Mouse (Mus musculus): ENCODE results near the gene Acer3.

Acer3 gene

DNA sequence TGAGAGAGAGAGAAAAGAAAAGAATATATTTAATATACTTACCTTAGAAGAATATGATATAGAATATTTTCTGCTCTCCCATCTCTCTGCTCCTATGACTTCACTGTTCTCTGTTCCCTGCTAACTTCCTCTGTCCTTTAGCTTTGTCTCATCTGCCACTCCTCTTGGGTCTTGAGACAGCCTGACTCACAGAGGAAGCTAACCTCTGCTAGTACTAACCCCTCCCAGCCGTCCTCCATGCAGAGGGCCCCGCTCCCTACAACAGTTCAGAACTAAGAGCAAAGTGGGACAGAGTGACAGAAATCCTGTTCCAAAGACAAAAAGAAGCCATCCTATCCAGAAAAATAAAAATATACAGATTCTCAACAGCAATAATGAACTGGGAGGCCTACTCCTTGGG is at the start of gene Acer3:
Gene Acer3 (minus strand): TSS at position 126 of the 400 bp plus-strand sequence.
- no peak for DNase-seq (ENCODE audit: low spot score)

DNA sequence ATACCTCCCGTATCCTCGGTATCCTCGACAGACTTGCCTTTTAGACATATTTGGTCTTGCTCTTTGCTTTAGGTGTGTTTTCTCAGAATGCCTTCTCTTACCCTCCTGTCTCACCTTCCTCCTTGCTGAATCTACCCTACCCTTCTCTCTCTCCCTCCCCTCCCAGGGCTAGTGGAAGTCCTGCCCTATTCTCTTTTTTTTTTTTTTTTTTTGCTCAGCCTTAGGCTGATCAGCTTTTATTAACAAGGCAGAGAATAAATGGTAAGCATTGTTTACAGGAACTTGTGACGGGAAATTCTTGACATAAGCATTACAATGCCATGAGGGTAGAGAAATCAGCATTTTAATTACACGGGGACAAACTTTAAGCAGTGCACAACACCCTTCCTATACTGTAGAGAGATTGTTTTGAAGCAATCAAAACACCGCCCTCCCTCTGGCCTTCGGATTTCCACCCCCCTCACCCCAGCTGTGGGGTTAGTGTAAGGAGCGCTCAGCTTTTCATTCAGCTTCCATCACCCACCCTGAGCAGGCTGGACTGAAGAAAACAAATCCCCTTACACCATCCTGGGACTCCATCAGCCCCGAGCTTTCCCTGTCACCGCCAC is 48.9 kb upstream of the Acer3 start:
- no peak for DNase-seq (ENCODE audit: low spot score)

DNA sequence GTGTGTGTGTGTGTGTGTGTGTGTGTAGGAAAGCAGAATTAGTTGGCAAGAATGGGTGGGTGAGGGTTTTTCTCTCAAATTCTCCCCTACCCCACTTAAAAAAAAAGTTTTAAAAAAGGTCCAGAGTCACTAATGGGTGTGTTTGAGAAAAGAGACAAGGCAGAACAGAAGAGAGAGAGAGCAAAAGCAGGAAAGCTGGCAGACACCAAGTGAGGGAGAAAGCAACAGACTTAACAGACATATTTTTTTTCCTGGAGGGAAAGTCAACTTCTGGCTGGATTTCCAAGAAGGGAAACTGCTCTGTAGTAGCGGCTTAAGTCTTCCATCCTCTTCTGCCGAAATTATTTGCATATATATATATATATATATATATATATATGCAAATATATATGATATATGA is 40.7 kb upstream of the Acer3 start:
- no peak for DNase-seq (ENCODE audit: low spot score)

GRCm38 (mm10) chr7:98361063-98361652 is 40.1 kb upstream of the Acer3 start, which contains the start of gene Tsku:
Gene Tsku (minus strand): TSS chr7:98361328.
- peak; percentile 93 for DNase-seq (ENCODE audit: low spot score)

- DNase-seq (ENCODE audit: low spot score) = no peak
Observed at GRCm38 (mm10) chr7:98360621-98360990, 39.6 kb upstream of the Acer3 start.

DNA sequence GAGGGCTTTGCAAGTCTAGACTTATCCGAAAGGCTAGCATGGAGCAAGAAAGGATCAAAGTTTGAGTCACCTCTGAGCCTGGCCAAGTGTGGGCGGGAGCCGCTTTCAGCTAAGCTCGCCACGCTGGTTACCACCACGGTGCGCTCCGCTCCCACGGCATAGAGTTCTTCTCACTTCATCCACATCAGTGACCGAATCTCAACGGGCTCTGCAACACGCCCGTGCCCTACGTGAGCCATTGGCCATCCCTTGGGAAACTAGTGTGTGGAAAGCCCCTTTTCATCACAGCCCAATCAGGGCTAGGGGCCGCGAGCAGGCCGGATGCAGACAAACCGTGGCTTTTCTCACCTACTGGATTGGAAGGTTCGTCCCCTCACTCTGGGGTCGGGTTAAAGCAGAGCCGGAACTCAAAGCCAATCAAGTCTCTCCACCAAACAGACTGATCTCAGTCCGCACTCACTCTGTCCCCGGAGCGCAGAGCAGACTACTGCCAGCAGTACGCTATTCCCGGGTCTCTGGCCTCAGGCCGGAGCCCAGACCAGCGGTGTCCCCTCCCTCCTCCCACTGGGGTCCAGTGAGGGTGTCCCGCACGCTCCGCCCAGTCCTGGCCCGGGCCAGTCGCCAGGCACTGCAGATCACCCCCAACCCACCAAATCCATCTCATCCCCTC is 39.1 kb upstream of the Acer3 start:
- no peak for DNase-seq (ENCODE audit: low spot score)

DNA sequence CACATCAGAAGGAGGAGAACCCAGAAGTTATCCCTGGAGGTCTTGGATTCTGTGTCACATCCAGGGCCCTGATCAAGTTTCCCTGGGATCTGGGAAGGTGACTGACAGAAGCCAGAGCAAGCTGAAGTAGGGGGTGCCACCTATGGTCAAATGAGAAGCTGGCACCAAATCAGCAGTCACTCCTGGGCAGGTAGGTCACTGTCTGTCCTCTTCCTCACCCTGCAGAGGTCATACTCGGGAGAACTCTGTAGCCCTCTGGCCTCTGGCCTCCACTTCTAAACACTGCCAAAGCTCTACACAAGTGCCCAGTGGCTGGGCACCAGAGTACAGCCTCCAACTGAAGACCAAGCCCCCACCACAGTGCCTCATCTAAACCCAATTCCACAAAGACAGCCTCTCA is 37.0 kb upstream of the Acer3 start:
- DNase-seq (ENCODE audit: low spot score) = no peak

GRCm38 (mm10) chr7:98357324-98357723 is 36.3 kb upstream of the Acer3 start:
- DNase-seq (ENCODE audit: low spot score) = no peak

DNA sequence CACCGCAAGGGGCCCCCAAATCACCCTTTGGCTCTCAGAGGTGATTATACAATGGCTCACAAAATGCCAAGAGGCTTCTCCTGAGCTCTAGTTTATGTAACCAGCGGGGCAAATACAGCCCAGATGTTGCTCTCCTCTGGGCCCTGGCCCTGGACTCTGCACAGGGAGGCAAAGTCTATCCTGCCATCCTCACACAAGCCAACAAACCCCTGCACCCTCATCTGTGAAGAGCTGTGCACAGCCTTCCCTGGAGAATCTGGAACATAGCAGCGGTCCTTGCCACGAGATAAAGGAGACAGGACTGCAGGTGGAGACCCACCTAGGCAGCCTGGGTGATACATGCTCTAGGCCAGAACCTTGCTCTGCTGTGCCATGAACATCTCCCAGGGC is 33.9 kb upstream of the Acer3 start:
- no peak for DNase-seq (ENCODE audit: low spot score)

GRCm38 (mm10) chr7:98354160-98354920 is 33.3 kb upstream of the Acer3 start:
- DNase-seq (ENCODE audit: low spot score) = no peak

DNA sequence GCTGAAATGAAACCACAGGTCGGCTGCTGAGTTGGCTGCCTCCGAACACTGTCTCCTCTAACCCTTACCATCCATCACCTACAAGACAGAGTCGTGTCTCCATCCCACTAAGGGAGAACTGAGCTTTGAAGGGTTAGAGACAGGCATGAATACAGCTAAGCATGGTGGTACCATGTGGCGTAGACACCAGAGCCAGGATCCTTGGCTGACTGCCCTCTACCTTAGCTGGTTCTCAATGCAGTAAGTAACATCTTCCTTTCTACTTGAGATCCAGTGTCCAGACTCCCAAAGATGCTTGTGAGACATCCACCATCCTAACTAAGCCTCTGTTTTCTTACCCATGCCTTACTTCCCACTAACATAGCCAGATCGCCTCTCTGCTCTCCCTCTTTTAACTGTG is 32.6 kb upstream of the Acer3 start:
- DNase-seq (ENCODE audit: low spot score) = no peak

GRCm38 (mm10) chr7:98351523-98351922 is 30.5 kb upstream of the Acer3 start:
- DNase-seq (ENCODE audit: low spot score) = no peak

GRCm38 (mm10) chr7:98349821-98350220 is 28.8 kb upstream of the Acer3 start:
- no peak for DNase-seq (ENCODE audit: low spot score)

DNA sequence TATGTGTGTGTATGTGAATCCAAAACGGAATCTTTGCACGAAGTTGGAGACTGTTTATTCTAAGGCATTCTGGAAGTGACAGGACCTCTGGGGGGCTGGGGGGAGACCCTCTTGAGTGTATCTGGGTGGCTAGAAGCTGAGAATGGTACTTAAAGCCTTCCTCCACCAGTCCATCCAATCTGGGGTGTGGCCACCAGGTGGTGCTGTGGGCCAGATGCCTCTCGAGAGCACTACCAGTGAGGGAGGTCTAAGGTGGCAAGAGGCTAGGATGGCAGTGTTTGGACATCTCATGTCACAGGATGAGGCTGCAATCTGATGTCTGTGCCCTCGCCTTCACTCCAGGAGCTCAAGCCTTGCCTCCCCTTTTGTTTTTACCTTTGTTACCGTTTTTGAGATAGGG is 28.1 kb upstream of the Acer3 start:
- DNase-seq (ENCODE audit: low spot score) = peak; percentile 54

DNA sequence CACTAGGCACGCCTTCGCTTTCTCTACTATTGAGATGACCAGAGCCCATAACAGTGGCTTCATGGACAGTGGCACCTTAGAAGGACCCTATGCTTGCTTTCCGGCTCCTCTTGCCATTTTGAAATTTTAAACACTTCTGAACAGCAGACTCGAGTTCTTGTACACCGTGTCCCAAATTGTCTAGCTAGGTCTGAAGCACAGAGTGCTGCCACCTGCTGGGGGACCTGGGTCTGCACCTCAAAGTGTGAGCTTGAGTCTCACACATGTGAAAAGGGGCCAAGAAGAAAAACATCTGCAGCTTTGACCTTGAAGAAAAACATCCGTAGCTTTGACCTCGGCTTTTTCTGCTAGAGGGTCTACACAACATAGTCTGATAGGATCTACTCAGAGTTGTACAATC is 27.0 kb upstream of the Acer3 start:
- peak; percentile 37 for DNase-seq (ENCODE audit: low spot score)

DNA sequence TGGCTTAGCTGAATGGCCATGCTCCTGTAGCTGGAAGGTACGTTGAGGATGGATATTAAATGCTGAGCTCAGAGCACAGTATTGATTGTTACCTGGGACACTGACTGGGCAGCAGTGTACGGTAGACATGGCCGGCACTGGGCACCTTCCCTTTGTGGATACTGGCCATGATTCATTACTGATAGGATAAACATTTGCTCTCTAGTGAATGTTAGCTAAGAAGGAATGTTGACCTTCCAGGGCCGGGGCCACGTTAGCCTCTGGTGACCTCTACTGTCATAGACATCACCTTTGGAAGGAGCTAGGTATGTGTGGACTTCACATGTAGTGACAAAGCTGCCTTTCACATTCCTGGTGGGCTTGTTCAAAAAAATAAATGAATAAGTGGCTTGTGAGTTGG is 26.5 kb upstream of the Acer3 start:
- DNase-seq (ENCODE audit: low spot score) = no peak

- DNase-seq (ENCODE audit: low spot score) = no peak
Observed at GRCm38 (mm10) chr7:98345036-98345435, 24.0 kb upstream of the Acer3 start.

GRCm38 (mm10) chr7:98344361-98344760 is 23.4 kb upstream of the Acer3 start:
- DNase-seq (ENCODE audit: low spot score) = no peak

GRCm38 (mm10) chr7:98342249-98342648 is 21.2 kb upstream of the Acer3 start:
- no peak for DNase-seq (ENCODE audit: low spot score)

DNA sequence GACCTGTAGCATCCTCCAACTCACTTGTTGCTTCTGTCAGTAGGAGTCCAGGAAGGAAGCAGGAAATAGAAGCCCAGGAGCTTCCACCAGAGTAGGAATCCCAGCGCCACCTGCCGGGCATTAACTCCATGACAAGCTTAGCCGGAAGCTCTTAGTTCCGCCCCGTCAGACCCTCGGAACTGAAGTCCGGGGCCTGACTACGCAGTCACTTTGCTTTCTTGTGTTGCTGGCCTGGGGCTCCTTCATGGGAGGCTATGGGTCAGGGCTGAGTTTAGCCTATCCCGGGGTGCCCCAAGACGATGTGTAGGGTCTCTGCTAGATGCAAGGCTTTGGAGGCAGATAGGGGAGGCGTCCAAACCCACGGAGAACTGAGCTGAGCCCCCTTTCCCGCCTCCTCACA is 20.5 kb upstream of the Acer3 start:
- DNase-seq (ENCODE audit: low spot score) = peak; percentile 78

DNA sequence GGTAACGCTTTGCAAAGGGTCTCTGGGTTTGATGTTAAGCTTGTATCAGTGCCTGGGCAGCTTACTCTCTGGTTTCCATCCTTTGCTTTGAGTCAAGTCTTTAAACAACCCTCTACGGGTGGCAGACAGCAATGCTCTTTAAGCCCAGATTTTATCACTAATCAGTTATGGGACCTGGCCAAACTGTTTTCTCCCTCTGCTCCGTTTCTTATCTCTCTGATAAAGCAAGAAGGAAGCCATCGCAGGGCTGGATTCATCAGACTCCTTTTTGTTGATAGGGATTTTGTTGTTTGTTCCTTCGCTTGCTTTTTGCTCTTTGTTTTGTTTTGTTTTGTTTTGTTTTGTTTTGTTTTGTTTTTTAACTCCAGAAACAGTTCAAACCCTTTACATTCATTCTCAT is 19.3 kb upstream of the Acer3 start:
- DNase-seq (ENCODE audit: low spot score) = no peak

DNA sequence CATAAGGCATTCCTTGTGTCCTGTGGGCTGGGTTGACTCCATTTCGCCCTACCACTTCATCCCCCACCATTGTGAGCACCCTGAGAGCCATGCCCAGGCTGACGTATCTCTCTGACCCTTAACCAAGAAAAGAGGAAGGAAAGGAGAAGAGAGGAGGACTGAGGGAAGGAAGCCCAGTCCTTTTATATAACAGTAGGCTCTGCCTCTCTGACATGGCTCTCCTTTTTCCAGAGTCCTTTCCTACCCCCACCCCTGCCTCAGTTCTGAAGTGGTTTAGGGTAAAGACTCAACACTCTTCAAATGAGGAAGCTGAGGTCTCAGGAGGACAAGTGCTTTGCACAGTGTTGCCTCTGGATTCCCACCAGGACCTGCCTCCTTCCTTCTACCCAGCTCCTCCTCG is 13.0 kb upstream of the Acer3 start:
- no peak for DNase-seq (ENCODE audit: low spot score)

DNA sequence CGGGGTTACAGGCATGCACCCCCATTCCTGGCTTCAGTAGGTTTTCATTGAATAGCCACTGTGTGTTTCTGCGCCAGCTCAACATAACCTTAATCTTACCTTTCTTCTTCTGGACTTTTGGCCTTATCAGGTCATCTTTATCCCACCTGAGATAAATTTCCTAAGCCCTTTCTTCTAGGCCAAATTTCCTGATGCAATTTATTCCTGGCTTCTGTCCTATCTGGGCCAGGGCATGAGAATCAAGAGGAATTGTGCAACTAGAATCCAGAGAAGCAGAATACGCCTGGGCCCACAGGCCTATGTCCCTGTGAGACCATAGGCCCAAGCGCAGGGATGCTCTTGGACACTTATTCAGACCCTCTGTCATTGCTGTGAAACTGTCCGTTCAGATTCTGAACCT is 12.5 kb upstream of the Acer3 start:
- no peak for DNase-seq (ENCODE audit: low spot score)
